Mouse (Mus musculus) C2C12 (cell line): ENCODE measurements around the gene Phactr1. TPM values are rescaled to one million over a fixed set of nuclear protein-coding genes. Genes with fewer than 3 reads are reported as not detected.
"Not testable (repeated sequence)": the region's sequence is repeated elsewhere in the genome, so short reads cannot be mapped to it uniquely, and the experiment has no call there.

ENCODE experiments used
- H3K27me3 ChIP-seq: one replicate; pipeline ENCODE4 v1.6.1; 2011; ENCODE audit not compliant: control insufficient read depth, insufficient read depth, insufficient read length
- H3K36me3 ChIP-seq: one replicate; pipeline ENCODE4 v1.6.1; 2011; ENCODE audit not compliant: control insufficient read depth, insufficient read depth
- H3K4me3 ChIP-seq: one replicate; pipeline ENCODE4 v1.5.1; 2011; ENCODE audit warnings: mild to moderate bottlenecking, control low read depth; ENCODE audit not compliant: poor library complexity, insufficient read depth, severe bottlenecking
- H3K79me2 ChIP-seq: one replicate; pipeline ENCODE4 v1.6.1; 2011; ENCODE audit not compliant: control insufficient read depth, insufficient read depth
- H3K79me3 ChIP-seq: one replicate; pipeline ENCODE4 v1.6.1; 2011; ENCODE audit warnings: low read depth, control low read depth
- H3ac ChIP-seq: one replicate; pipeline ENCODE3; 2011; ENCODE audit warnings: low read depth; ENCODE audit not compliant: control insufficient read depth, insufficient read length
- CEBPB ChIP-seq: IDR thresholded peaks from one replicate; pipeline ENCODE4 v1.6.1; 2011; ENCODE audit warnings: low read depth, mild to moderate bottlenecking, control low read depth, moderate library complexity
- CTCF ChIP-seq: IDR thresholded peaks from one replicate; pipeline ENCODE4 v1.5.1; 2011; ENCODE audit not compliant: control insufficient read depth, insufficient read depth, insufficient read length
- FOSL1 ChIP-seq: IDR thresholded peaks from one replicate; pipeline ENCODE4 v1.8.0; 2011; ENCODE audit warnings: mild to moderate bottlenecking, low read length; ENCODE audit not compliant: poor library complexity, insufficient read depth, severe bottlenecking
- MAX ChIP-seq: IDR thresholded peaks from one replicate; pipeline ENCODE4 v1.6.1; 2011; ENCODE audit warnings: mild to moderate bottlenecking, control low read depth
- MYOD1 ChIP-seq: IDR thresholded peaks from one replicate; pipeline ENCODE4 v1.6.1; 2011; ENCODE audit warnings: low read depth; ENCODE audit not compliant: control insufficient read depth, insufficient read length
- MYOG ChIP-seq: IDR thresholded peaks from one replicate; pipeline ENCODE4 v1.6.1; 2011; ENCODE audit not compliant: control insufficient read depth, insufficient read length; ENCODE audit errors: extremely low read depth
- USF1 ChIP-seq: IDR thresholded peaks from one replicate; pipeline ENCODE4 v1.6.1; 2011; ENCODE audit warnings: low read depth, mild to moderate bottlenecking, control low read depth, moderate library complexity
- polyA plus RNA-seq: library from polyadenylated mRNA; unstranded; fragments of >200 nt; fragmentation: generic; extraction: Trizol; gene quantifications from one replicate; pipeline ENCODE4 v1.2.1, GENCODE M21; 2012; ENCODE audit warnings: missing spikeins

The Phactr1 gene
- polyA plus RNA-seq, 1 experiment, result 0.05 TPM

GRCm38 (mm10) chr13:42937871-42938270 lies 257.4 kb downstream of the Phactr1 start:
- Histone ChIP-seq H3K4me3 (no peak overlapping the region), H3K79me3 (no peaks in the 10 kb centered on the region), H3K27me3 (no peaks in the 10 kb centered on the region), H3K36me3 (no peaks in the 10 kb centered on the region), H3K79me2 (no peaks in the 10 kb centered on the region), H3ac (no peak overlapping the region)
- TF ChIP-seq USF1, result no peak
- TF ChIP-seq CEBPB, result no peak
- TF ChIP-seq MYOD1, result no peak
- no peak for TF ChIP-seq CTCF
- no peak for TF ChIP-seq MAX
- no peak for TF ChIP-seq MYOG
- TF ChIP-seq FOSL1, result no peak

- Histone ChIP-seq H3K36me3 (no peaks in the 10 kb centered on the region), H3K27me3 (no peaks in the 10 kb centered on the region), H3K79me3 (no peaks in the 10 kb centered on the region), H3K4me3 (no peak overlapping the region), H3ac (no peak overlapping the region), H3K79me2 (no peaks in the 10 kb centered on the region)
- no peak for TF ChIP-seq CEBPB
- no peak for TF ChIP-seq USF1
- TF ChIP-seq MAX, result no peak
- TF ChIP-seq MYOG, result no peak
- no peak for TF ChIP-seq MYOD1
- no peak for TF ChIP-seq FOSL1
- no peak for TF ChIP-seq CTCF
These were observed 257.9 kb downstream of the Phactr1 start for GRCm38 (mm10) chr13:42938346-42938745.

GRCm38 (mm10) chr13:42940271-42940670 lies 259.8 kb downstream of the Phactr1 start:
- Histone ChIP-seq H3K4me3 (no peak overlapping the region), H3K36me3 (no peaks in the 10 kb centered on the region), H3K79me3 (no peaks in the 10 kb centered on the region), H3K27me3 (no peaks in the 10 kb centered on the region), H3K79me2 (no peaks in the 10 kb centered on the region), H3ac (no peak overlapping the region)
- no peak for TF ChIP-seq USF1
- no peak for TF ChIP-seq MYOG
- no peak for TF ChIP-seq CEBPB
- no peak for TF ChIP-seq CTCF
- TF ChIP-seq FOSL1, result no peak
- TF ChIP-seq MAX, result no peak
- no peak for TF ChIP-seq MYOD1

DNA sequence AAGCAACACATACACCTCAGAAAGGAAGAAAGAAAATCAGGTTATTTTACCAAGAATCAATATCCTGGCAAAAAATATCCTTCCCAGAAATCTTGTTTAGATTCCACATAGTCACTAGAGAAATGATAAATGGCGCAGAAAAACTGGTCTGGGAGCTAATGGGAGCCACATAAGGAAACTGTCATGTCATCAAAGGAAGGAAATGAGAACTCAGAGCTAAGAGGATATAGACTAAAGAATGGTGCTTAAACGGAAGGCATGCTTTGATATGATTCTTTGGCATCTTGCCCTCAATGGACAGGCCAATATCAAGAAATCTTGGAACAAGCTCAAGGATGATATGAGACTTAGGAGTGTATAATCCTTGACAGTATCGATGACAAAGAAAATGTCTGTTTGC lies 263.7 kb downstream of the Phactr1 start:
- Histone ChIP-seq H3ac (no peak overlapping the region), H3K27me3 (no peaks in the 10 kb centered on the region), H3K79me2 (no peaks in the 10 kb centered on the region), H3K79me3 (no peaks in the 10 kb centered on the region), H3K4me3 (no peak overlapping the region), H3K36me3 (no peaks in the 10 kb centered on the region)
- TF ChIP-seq MYOG (no peak), CEBPB (no peak), USF1 (no peak), CTCF (no peak), MYOD1 (no peak), MAX (no peak), FOSL1 (no peak)

DNA sequence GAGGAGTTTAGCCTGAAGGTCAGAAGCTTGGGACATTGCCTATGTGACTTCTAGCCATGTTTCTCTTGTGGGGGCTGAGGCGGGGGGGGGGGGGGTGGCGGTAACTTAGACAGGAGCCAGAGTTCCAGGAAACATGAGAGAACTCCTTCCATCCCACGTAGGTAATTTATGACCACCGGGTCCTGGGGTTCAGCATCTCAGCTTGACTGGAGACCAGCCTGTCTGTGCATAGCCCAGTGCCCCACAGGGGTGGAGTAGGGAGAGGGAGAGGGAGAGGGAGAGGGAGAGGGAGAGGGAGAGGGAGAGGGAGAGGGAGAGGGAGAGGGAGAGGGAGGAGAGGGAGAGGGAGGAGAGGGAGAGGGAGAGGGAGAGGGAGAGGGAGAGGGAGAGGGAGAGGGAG lies 264.8 kb downstream of the Phactr1 start:
- H3ac ChIP-seq, H3K4me3 ChIP-seq, H3K79me2 ChIP-seq, H3K79me3 ChIP-seq, H3K27me3 ChIP-seq, H3K36me3 ChIP-seq: not testable (repeated sequence)

DNA sequence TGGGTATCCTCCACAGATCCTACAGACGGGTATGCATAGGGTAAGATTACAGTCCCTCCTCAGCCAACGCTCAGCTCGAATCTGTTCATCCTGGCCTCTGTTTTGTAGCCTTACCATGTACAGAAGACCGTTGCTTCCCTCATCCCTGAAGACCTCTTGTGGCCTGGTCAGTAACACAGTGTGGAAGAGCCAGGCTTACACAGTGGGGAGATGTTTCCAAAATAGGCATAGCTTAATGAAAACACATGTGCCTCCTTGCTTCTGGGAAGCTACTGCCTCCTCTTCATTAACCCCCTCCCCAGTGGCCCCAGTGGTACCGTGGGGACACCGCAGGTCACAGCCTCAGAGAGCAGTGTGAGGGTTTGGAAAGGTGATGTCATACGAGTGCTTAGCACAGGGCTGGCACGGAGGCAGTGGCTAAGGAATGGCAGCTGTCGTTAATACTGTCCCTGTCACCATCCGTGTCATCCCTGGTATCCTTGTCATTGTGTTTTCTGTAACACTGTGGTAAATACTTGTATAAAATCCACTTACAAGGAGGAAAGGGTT lies 268.4 kb downstream of the Phactr1 start:
- Histone ChIP-seq H3K79me3 (no peaks in the 10 kb centered on the region), H3K4me3 (no peak overlapping the region), H3ac (no peak overlapping the region), H3K27me3 (peaks cover 9% of the 10 kb centered on the region), H3K36me3 (no peaks in the 10 kb centered on the region), H3K79me2 (no peaks in the 10 kb centered on the region)
- TF ChIP-seq USF1, result no peak
- no peak for TF ChIP-seq FOSL1
- no peak for TF ChIP-seq CEBPB
- no peak for TF ChIP-seq MAX
- TF ChIP-seq MYOD1, result no peak
- TF ChIP-seq MYOG, result no peak
- no peak for TF ChIP-seq CTCF
